Mouse (Mus musculus): ENCODE measurements around the gene Adamtsl5.

Adamtsl5 gene

DNA sequence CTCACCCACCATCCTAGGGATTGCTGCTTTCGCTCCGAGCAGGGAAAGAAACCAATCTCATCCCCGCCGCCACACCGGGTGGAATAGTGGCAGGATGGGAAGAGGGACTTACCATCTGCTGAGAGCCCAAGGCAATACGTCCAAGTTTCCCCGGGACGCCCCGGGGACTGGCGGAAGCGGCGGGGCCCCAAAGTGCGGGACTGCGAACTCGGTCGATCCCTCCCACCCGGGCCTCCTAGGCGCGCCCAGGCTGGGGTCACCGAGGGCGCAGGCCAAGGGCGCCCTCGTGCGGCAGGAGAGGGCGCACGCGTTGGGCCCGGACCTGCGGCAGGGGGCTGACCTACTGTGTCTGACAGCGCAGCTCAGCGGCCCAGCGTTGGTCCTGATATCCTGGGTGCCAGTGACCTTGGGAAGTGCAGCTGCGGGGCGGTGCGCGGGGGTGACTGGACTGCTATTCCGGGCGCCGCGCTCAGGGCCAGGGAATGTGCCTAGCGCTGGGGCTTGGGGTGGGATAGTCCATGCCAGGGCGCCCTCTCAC lies at the start of gene Adamtsl5:
Gene Adamtsl5, minus strand, starts transcription at position 169 of the 538 bp plus-strand sequence.
- peak; percentile 38 to 53 for DNase-seq

DNA sequence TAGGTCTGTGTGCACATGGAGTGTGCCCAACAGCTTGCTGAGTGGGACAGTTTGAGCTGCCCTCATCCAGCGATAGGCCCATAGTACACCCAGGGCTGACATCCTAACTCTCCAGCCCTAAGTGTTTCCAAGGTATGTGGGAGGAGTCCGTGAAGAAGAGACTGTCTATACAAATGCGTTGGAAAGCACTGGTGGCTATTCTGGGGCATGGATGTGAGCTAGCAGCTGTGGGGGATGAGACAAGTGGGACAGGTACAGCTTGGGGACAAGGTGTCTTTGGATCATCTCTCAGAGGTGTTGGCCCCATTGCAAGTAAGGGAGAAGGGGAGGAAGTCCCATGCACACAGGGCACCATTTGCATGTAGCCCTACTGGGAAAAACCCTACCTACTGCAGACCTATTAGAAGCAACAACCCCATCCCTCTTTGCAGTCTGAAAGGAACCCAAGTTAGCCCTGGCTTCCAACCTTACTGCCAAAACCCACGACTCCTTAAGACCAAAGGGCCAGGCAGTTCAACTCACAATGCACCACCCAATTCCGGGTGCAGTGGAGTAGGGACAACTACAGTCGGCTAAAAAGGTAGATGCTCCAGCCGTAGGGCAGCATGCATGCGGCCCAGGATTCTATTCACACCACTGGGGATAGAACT lies 49.4 kb upstream of the Adamtsl5 start:
- DNase-seq, result no peak

DNA sequence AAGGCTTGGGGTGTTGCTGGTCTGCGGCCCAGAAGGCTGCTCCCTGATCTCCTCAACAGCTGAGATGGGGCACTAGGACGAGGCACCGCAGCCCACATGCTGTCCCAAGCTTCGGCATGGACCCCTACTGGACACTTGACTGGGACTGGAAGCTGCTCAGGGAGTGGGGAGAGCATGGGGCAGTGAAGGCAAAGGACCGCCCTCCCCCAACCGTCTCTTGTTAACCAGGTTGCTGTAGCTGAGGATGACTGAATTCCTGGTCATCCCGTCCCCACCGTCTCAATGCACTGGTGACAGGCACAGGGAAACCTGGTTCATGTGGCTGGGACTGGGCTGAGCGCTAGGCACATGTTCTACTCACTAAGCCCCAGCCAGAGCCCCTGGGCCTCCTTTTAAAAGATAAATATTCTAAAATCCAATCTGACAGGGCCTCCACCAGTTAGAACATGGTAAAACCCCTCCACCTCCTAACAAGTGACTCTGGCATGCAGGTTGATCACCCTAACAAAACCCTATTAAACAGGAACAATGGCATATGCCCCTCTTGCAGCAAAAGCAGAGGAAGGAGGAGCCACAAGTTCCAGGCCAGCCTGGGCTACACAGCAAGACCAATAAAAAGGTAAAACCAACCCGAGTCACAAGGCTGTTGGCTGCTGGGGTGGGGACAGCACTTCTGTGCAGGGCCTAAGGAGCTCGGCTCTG lies 48.8 kb upstream of the Adamtsl5 start:
- DNase-seq, result no peak

DNA sequence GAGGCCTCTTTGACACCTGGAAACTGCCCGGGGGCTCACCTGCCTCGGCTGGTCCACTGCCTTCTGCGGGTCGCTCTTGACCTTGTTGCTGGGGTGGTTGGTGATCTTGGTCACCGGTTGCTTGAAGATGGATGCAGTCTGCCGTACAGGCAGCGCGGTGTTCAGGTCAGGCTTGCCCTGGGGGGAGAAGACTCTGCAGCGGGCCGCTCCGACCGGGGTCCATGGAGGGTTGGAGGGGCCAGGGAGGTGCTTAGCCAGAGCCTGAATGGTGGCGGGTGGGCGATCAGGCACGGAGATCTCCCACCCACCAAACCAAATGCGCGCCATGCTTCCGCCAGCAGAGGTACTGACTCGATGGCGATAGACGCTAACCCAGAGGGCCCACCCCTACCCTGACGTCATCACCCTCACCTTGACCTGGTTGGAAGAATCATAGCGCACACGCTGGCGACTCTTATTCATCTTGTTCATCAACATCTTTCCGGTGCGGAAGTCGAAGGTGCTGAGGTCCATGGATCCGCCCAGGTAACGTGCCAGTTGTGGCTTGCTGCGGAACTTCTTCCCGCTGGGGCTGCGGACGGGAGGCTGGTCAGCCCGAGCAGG lies 46.9 kb upstream of the Adamtsl5 start:
- DNase-seq, result no peak

DNA sequence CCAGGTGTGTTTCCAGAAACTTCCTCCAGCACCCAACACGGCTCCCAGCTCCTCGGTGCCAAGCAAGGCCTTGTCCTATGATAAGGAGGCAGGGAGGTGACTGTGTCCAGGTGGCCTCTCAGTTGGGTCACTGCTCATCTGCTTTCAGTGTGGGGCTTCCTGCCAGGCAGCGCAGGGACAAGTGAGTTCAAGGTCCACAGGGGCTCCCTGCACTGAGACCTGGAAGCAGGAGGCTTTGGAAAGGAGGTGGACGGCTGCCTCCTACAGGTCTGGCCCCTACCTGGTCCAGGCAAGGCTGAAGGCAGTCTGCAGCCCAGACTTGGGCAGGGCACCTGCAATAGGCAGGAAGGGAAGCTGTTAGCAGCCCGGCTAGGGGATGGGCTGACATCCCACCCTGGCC lies 44.5 kb upstream of the Adamtsl5 start:
- no peak for DNase-seq

DNA sequence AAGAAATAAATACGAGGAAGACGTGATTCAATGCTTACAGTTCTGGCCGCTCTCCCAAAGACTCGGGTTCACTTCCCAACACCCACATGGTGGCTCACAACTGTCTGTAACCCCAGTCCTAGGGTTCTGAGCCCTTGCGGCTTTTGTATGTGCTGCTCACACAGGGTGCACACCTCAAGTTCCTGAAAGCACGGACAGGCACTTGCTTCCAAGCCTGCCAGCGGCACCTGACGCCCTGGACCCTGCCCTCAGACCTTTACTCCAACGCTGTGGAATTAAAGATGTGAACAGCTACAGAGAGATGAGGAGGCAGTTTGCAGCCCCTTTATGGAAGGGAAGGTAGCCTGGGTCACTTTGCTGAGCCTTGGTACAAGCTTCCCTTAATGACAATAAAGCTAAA lies 42.5 kb upstream of the Adamtsl5 start:
- DNase-seq, result no peak

DNA sequence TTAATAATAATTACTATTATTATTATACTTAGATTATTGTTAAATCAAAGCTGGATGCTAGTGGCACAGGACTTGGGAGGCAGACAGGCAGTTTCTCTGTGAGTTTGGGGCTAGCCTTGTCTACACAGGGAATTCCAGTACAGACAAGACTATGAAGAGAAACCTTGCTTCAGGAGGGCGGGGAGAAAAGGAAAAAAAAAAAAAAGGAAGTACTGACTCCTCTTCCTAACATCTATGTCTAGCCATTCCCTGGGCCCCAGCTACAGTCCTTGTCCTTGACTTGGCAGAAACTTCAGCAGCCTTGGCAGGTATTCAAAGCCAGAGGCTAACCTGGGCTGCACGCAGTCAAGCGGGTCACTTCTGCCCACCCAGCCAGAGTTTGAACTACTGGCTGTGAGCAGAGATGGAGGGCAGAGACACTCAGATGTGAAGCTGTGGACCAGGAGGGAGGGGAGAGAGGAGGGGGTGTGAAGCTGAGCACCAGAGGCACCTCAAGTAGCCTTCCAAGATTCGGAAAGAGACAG lies 41.0 kb upstream of the Adamtsl5 start:
- DNase-seq, result no peak

DNA sequence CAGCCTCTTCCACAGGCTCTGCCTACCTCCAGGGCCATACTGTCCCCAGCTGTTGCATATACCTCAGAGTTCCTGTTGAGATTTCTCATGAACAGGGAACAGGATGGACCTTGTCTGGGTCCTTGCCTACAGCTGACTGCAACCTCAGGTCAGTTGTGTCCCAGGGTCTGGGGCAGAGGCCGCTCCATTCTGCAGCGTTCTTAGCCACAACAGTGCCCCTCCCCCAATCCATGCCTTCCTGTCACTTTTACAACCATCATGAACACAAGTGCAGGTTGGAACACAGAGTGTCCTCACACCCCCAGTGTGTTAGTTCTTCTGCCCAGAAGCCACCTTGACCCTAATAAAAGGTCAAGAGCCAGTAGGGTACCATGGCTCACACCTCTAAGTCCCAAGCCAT lies 40.5 kb upstream of the Adamtsl5 start:
- DNase-seq, result no peak

DNA sequence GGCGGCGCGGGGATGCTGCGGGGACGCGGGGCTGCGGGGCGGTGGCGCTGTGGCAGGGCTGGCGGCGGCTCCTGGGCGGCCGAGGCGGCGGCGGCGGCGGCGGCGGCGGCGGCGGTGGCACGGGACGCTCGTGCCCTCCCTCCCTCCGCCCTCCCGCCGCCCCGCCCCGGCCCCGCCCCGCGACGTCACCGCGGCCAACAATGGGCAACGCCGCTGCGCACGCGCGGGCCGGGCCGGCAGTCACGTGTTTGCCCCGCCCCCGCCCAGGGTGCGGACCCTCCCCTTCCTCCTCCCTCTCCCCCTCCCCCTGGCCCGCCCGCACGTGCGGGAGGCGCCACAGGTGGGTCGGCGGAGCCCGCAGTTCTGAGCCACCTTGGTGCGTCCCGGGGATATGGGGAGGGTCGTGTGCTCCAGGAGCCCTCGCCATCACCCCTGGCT lies 39.3 kb upstream of the Adamtsl5 start, which contains the start of gene Mex3d:
Gene Mex3d, minus strand, starts transcription at position 138 of the 438 bp plus-strand sequence.
- peak; percentile 85 to 93 for DNase-seq

DNA sequence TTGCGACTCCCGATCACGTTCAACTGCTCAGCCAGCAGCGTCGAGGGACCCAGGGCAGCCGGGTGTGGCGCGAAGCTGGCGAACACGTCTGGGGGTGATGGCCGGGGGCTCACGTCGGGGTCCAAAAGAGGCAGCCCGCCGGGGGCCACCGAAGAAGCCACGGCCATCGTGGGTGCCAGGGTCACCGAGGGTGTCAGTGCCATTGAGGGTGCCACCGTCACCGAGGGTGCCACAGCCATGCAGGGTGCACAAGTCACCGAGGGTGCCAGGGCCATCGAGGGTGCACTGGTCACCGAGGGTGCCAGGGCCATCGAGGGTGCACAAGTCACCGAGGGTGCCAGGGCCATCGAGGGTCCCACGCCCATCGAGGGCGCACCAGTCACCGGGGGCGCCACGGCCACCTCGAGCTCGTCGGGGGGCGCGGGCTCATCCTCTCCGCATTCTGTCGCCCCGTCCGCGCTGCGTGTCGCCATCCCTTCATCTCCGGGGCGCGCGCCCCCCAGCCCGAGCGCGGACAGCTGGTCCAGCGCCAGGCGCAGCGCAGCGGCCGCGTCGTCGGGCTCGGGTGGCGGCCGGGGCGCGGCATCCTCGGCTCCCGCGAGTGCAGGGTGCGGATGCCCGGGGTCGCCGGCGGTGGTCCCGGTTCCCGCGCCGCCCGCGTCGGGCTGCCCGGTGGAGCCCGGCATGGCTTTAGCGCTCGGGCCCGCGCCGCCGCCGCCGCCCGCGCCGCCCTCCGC lies 38.7 kb upstream of the Adamtsl5 start:
- peak in 1 of 2 experiments; percentile 39 for DNase-seq

DNA sequence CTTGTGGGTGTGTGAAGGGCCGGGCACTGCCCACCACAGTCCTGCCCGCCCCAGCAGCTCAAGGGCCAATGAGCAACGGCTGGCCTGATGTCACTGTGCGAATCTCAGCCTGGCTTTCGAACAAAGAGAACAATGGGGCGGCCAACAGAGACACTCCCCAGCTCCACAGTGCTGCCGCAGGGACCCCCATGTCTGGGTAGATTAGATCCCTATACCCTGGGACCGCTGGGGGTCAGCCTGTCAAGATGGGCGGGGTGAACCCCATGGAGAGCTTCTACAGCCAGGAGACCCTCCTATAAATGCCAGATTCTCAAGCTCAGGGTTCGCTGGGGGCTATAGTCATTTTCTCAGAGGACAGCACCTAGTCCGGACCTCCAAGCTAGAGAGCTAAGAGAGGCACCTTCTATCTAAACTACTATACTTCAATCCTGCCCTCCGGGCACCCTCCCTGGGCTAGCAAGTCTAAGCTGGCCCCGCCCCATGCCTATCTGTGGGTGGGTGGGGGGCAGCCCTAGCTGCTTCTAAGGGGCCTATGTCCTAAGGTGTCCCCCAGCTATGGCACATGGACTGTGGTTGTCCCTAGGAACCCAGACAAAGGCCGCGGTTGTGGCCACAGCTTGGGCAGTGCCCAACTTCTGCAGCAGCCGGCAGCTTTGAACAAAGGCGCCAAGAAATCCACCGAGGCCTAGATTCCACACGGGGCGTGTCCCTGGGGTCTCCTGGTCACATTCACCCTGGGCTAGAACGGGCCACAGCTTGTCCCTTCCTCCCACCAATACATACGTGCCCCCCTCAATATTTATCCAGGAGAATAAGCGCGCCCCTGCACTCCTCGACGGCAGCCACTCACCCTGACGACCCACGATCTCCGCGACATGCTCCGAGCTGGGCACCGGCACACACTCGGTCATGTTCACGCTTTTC lies 37.9 kb upstream of the Adamtsl5 start:
- no peak for DNase-seq

DNA sequence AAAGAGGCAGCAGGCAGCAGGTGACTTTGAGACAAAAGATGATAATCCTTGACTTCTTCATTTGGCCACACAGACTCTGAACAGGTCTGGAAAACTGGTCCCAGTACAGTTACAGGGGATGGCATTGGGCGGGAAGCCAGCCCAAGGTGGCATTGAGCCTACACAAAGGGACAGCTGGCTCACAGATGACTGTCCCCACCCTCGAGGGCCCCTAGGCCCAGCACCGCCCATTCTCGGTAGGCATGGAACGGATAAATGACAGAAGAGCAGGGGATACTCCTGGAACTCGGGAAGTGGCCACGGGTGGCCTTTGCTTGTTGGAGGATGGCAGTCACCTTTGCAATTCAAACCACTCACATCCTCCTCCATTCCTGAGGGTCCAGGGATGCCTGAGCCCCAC lies 37.1 kb upstream of the Adamtsl5 start:
- DNase-seq, result peak in 1 of 2 experiments; percentile 46

DNA sequence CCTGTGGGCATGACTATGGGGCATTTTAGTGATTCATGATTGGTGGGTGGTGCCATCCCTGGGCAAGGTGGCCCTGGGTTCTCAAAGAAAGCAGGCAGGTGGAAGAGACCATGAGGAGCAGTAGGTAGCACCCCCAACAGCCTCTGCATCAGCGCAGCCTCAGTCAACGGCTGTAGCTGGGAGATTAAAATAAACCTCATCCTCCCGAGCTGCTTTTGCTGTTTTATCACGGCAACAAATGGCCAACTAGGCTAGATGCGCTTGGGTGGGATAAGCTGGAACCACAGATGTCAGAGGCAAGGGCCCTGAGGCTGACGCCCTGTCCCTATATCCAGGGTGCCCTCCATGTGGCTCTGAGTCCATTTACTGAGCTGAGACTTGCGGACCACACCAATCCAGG lies 36.5 kb upstream of the Adamtsl5 start:
- DNase-seq, result no peak

DNA sequence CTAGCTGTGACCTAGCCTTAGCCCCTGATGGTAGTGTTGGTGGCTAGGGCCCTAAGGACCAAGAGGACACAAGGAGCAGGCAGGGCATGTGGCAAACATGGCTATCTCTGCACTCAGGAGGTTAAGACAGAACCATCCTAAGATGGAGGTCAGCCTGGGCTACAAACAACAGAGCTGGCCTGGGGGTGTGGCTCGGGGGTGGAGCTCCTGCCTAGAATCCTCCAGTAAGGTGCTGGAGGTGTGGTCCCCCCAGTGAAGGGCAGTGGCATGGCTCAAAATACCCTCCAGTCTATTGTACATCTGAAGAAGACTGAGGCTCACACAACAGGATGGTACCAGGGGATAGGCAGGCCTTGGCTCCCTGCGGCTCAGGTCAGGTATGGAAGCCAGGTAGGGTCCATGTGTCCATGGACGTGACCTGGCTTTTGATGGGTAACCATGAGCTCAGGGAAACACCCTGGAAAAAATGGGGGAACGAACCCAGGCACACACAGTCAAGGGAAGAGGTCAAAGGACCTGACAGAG lies 36.0 kb upstream of the Adamtsl5 start:
- no peak for DNase-seq

DNA sequence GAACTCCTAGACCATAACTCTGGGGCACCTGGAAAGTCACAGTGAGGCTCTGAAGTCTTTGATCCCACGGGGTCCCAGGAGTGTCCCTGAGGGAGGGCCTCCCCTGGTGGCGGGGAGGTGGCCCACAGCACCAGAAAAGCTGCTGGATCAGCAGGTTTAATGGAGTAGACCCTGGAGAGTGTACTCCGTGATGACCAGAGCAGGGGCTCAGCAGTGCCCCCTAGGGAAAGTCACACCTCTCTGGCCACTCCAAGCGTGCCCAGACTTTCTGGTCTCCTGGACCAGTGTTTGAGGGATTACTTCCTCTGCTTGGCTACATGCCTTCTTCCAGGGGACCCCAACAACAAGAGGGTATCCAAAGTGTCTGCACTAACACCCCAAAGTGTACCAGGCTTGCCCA lies 35.2 kb upstream of the Adamtsl5 start:
- no peak for DNase-seq

DNA sequence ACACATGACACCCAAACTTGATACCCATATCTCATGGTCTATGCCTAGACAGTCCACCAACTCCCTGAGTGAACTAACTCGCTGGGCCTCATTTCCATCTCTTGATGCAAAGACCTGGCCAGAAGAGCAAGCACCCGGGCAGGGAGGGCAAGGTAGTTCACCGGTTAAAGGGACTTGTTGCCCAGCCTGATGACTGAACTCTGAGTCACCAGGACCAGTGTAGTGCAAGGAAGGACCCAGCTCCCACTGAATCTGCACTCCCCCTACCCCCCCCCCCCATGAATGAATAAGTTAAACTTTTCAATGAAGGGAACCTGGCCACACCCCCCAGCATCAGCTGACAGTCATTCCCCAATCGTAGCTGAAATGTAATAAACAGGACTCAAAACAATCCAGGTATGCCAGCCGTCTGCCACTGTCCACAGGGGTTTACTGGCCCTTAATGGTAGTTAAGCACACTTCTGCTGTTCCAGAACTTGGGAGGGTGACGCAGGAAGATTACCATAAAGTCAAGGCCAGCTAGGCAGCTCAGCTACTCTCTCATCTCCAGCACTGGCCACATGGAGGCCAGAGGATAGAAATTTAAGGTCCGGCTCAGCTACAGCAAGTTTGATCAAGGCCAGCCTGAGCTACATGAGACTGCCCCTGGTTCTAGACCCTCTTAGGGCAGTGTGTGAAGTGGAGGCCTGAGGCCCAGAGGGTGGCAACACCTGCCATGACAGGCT lies 34.6 kb upstream of the Adamtsl5 start:
- DNase-seq, result no peak

DNA sequence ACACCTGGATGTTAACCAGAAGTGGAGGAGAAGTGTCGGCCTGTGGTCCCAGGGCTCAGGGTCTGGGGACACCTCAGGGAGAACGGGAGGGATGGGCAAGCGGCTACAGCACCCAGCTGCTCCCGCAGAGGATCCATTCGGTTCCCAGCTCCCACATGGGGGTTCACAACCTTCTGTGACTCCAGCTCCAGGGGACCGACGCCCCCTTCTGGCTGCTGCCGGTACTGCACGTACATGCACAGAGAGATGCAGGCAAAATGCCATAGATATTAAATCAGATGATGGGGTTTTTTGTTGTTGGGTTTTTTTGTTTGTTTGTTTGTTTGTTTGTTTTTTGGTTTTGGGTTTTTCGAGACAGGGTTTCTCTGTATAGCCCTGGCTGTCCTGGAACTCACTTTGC lies 29.5 kb upstream of the Adamtsl5 start:
- peak in 1 of 2 experiments; percentile 51 for DNase-seq

DNA sequence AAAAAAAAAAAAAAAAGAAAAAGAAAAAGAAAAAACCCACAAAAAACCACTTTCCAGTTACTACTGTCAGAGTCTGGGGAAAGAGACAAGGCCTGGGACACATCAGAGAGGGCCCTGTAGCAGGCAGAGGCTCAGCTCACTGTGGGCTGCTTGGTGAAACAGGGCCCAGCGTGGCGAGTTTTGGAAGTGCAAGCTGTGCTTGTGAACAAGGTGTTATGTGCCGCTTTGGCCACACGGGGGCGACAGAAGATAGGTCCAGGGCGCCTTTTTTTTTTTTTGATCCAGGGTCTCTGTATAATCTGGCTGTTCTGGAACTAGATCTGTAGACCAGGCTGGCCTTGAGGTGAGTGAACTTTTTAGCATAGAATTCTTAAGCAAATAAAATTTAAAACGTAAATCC lies 27.9 kb upstream of the Adamtsl5 start:
- DNase-seq, result peak; percentile 95

DNA sequence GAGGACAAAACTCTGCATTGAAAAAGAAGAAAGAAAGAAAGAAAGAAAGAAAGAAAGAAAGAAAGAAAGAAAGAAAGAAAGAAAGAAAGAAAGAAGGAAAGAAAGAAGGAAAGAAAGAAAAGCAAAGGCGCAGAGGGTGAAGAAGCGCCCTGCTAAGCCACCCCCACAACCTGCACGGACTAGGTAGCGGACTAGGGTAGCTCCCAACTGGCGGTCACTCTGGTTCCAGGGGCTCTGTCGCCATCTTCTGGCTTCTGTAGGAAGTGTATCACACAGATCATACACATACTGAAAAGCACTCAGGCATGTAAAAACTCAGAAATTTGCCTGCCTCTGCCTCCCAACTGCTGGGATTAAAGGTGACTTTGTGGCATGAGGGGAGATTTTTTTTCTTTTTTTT lies 25.9 kb upstream of the Adamtsl5 start:
- DNase-seq, result peak; percentile 85 to 93

DNA sequence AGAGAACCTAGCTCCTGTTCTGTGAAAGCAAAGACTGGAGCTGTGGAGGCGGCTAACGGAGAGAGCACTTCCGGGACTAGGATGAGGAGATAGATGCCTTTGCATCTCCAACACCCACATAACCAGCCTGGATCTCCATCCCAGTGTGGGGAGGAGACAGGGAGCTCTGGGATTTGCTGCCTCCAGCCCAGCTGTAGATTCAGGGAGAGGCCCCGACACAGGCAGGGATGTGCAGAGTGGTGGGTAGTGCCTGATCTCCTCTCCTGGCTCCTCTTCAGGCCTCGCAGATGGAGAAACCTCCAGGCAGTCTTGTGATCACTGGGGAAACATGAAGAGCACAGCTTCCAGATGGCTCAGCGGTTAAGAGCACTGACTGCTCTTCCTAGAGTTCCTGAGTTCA lies 24.5 kb upstream of the Adamtsl5 start:
- DNase-seq, result no peak

DNA sequence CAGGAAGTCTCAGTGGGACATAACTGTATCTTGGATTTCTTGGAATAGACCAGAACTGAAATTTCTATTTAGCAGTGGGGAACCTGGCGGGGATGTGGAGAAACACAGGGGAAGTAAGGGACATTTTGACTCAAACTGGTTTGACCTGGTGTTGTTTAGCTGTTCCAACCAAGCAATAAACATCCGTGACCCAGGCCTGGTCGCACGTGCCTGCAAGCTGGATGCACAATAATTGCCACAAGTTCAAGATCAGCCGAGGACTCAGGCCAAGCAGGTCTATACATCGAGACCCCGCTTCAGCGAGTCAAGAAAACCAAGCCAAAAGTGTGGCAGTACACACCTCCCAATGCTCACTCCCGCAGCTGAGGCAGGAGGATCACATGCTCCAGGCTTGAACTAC lies 23.8 kb upstream of the Adamtsl5 start:
- DNase-seq, result no peak
